Mouse (Mus musculus) bone marrow, adult 2 months (tissue): ENCODE results near the gene Lrfn3.

ENCODE experiments used
- CTCF ChIP-seq: fragments of 200-500 bp; IDR thresholded peaks from 2 replicates; pipeline ENCODE4 v1.5.1; 2011; ENCODE audit warnings: low read length, control low read depth; ENCODE audit not compliant: control insufficient read depth, insufficient read depth
- POLR2A ChIP-seq: fragments of 200-500 bp; IDR thresholded peaks from 2 replicates; pipeline ENCODE4 v1.6.1; 2011; ENCODE audit warnings: low read depth, mild to moderate bottlenecking, control low read depth, low read length, borderline replicate concordance; ENCODE audit not compliant: control insufficient read depth

DNA sequence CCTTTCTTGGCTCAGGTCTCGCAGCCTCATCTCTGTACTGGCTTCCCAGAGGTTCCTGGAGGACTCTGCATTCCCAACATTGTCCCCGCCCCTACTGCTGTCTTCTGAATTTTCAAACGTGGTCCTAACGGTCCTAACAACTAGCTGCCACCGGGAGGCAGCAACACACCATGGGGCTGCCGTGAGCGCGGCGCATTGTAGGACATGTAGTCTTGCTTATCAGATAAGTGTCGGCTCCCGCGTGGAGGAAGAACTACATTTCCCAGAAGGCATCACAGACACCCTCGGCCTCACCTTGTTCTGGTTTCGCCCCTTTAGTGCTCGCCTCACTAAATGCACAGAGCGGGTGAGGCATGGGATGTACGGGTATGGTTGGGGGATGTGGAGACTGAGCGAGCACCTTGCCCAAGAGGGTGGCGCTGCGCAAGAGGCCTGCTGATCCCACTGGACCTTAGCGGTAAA lies 11.0 kb upstream of the Lrfn3 start:
- TF ChIP-seq POLR2A: peak; percentile 24; the same call in 1 of the 2 replicates
- peak; percentile 99 for TF ChIP-seq CTCF
